Comparison of ENCODE assay signal across 33 mouse cellular contexts in the genomic region with DNA sequence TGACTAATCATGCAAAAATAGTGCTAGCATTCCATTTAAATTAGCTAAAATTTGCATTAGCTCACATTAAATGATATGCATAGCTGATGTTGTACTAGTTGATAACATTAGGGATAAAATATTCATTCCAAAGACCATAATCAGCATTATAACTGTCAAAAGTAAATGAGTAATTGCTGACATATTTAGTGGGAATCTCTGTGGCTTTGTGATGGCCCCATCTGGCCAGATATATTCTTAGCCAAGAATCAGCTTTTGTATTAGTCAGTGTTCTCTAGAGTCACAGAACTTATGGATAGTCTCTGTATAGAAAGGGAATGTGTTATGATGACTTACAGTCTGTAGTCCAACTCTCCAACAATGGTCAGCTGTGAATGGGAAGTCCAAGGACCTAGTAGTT.
"Had no signal": no experiment of that assay in that cellular context is flagged by ENCODE, and none has a peak within 500 bp of the region (broad histone marks: within the 10 kb centered on the region; RNA-seq: fewer than 3 reads in every experiment).

No protein-coding gene starts in this region.

- H3K4me1 ChIP-seq: heart, embryonic 13.5 days; heart, embryonic 15.5 days; hindbrain, embryonic 10.5 days; hindbrain, embryonic 12.5 days; hindbrain, embryonic 13.5 days; hindbrain, embryonic 15.5 days; intestine, embryonic 15.5 days; kidney, embryonic 15.5 days had no signal

- H3K27ac ChIP-seq: heart, embryonic 13.5 days; heart, embryonic 15.5 days; hindbrain, embryonic 10.5 days; hindbrain, embryonic 12.5 days; hindbrain, embryonic 13.5 days; hindbrain, embryonic 14.5 days; hindbrain, embryonic 15.5 days; hindbrain, postnatal 0 days; intestine, embryonic 15.5 days; kidney, embryonic 15.5 days; kidney, postnatal 0 days; layer of hippocampus, adult 2 months; left cerebral cortex, adult 2 months had no signal

- ATAC-seq: hindbrain, embryonic 16.5 days; hindbrain, postnatal 0 days; inflammation-experienced regulatory T-cells, adult 6 months; intestine, embryonic 15.5 days; intestine, embryonic 16.5 days; intestine, postnatal 0 days had no signal

- DNase-seq: heart, postnatal 10 days; heart, postnatal 14 days; heart, postnatal 36 days; heart, postnatal 4 days; kidney, adult 11 months; kidney, adult 18-20 months; kidney, adult 2 months; kidney, adult 8-10 months; kidney, adult 9 months; kidney, postnatal 10 days; kidney, postnatal 14 days; kidney, postnatal 25 days; kidney, postnatal 36 days; kidney, postnatal 4 days; layer of hippocampus, adult 9-11 months; layer of hippocampus, postnatal 36 days had no signal

- H3K4me3 ChIP-seq: heart, embryonic 13.5 days; heart, embryonic 15.5 days; hindbrain, embryonic 10.5 days; hindbrain, embryonic 12.5 days; hindbrain, embryonic 13.5 days; hindbrain, embryonic 15.5 days; intestine, embryonic 15.5 days; kidney, embryonic 15.5 days; layer of hippocampus, adult 2 months; left cerebral cortex, adult 2 months had no signal
